ENCODE assay signal across 14 mouse cellular contexts in the genomic region with DNA sequence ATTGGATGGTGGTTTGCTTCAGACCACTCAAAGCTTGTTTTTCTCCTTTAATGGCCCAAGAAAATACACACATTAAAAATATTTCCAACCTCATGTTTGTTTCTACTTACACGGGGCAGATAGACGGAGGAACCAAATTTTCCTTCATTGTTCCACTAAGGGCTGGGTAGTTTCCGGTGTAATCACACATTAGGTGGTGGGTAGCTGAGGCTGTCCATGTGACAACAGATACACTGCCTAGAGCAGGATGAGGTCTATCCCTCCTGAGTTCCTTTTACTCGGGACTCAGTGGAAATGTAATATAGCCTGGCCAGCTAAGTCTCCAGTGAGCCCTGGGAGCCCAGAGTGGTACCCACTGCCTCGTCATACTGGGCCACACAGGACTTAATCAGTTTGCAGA.
"Had no signal": no experiment of that assay in that cellular context is flagged by ENCODE, and none has a peak within 500 bp of the region (broad histone marks: within the 10 kb centered on the region; RNA-seq: fewer than 3 reads in every experiment).

No protein-coding gene starts in this region.

- ATAC-seq: midbrain, embryonic 16.5 days had no signal

- H3K4me3 ChIP-seq: midbrain, embryonic 10.5 days; midbrain, embryonic 12.5 days; myocyte; neural tube, embryonic 13.5 days; neural tube, embryonic 15.5 days had no signal

- H3K36me3 ChIP-seq: midbrain, embryonic 10.5 days; midbrain, embryonic 12.5 days; neural tube, embryonic 13.5 days; neural tube, embryonic 15.5 days had no signal

- H3K27ac ChIP-seq: midbrain, embryonic 12.5 days had no signal

- DNase-seq: lung, postnatal 10 days; lung, postnatal 4 days; retina, postnatal 1 day; right cerebral cortex, postnatal 4 days; spleen, adult 18-20 months; thymus, adult 18-20 months; thymus, postnatal 14 days; thymus, postnatal 36 days had no signal

- H3K9me3 ChIP-seq: midbrain, embryonic 10.5 days; midbrain, embryonic 12.5 days; neural tube, embryonic 13.5 days; neural tube, embryonic 15.5 days had no signal
